Mouse (Mus musculus) brain, embryonic 14.5 days (tissue): Measurements from ENCODE around the gene Nprl2. TPM values are rescaled to one million over a fixed set of nuclear protein-coding genes. Genes with fewer than 3 reads are reported as not detected.

Experiments
- DNase-seq: peaks from one replicate; pipeline ENCODE4 v3.0.0-alpha.2; 2011; ENCODE audit warnings: low read depth
- CTCF ChIP-seq: fragments of 200-500 bp; IDR thresholded peaks from 2 replicates; pipeline ENCODE4 v1.5.1; 2012; ENCODE audit warnings: inconsistent platforms, mild to moderate bottlenecking, moderate library complexity, borderline replicate concordance; ENCODE audit not compliant: insufficient read depth, insufficient read length; ENCODE audit errors: extremely low read depth
- POLR2A ChIP-seq: fragments of 200-500 bp; IDR thresholded peaks from 2 replicates; pipeline ENCODE4 v1.6.1; 2012; ENCODE audit warnings: mild to moderate bottlenecking, inconsistent platforms, borderline replicate concordance; ENCODE audit not compliant: poor library complexity, insufficient read depth, insufficient read length, severe bottlenecking; ENCODE audit errors: extremely low read depth
- polyA plus RNA-seq: library from polyadenylated mRNA; depleted of rRNA; stranded (reverse); fragments of >200 nt; gene quantifications from 2 replicates; pipeline ENCODE4 v1.2.3, GENCODE M21; 2012; rRNA removed

Gene Nprl2
- 74.5 and 109 TPM in 2 replicates for polyA plus RNA-seq

DNA sequence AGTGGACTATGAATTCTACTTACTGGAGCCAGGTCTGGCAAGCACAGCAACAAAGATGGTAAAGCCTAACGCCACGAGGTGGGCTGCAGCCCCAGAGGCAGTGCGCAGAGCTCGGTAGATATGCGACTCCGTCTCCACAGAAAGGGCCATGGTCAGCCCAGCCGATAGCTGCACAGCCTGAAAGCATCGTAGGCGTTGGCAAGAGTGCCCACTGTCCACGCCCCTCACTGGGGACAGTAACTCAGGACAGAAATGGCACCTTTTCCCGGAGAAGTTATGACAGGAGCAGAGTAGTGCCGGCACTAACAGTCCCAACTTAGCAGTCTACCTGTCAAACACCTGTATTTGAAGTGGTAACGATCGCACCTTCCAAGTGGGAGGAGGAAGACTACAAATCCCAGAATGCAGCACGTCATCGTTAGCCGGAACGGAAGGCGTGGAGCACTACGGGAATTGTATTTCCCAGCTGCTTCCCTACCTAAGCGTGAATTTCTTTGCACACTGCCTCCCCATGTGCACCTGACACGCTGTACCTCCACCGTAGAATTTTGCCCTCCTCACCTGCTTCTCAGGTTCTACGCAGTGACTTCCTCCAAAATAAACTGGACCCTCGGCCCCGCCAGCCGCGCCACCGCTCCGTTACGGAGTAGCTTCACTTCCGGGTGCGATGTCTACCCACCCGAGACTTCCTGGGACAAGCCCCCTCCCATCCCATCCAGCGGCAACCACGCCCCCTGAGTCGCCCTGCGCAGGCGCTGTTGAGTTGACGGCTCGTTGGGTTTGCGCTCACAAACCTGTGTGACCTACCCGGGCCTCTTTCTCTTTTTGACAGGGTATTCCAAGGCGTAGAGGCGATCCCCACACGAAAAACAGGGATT, at the start of gene Nprl2, which contains the start of gene Cyb561d2:
Gene Nprl2 (plus strand): TSS at position 753 of the 878 bp plus-strand sequence.
Gene Cyb561d2 (minus strand): TSS at position 720 of the 878 bp plus-strand sequence.
- TF ChIP-seq CTCF (no peak), POLR2A (peak; percentile 16; the same call in 1 of the 2 replicates)
- DNase-seq, result peak; percentile 98

DNA sequence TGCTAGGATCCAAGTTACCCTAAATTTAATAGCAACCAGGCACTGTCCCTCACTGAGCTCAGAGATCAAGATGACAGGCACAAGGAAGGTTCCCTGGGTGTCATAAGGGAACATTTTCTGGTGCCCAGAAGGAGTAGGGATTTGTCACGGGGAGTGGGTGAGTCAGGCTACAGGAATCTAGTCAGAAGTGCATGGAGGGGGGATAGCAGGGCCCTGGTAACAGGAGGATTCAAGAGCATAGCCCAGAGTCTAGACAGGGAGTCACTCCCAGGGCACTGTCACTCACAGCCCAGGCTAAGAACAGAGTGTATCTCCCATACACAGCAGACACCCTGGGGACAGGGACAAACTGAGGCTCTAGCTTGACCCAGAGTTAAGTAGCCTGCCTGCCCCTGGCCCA, 48.5 kb upstream of the Nprl2 start:
- TF ChIP-seq POLR2A, result no peak
- TF ChIP-seq CTCF, result no peak
- no peak for DNase-seq

DNA sequence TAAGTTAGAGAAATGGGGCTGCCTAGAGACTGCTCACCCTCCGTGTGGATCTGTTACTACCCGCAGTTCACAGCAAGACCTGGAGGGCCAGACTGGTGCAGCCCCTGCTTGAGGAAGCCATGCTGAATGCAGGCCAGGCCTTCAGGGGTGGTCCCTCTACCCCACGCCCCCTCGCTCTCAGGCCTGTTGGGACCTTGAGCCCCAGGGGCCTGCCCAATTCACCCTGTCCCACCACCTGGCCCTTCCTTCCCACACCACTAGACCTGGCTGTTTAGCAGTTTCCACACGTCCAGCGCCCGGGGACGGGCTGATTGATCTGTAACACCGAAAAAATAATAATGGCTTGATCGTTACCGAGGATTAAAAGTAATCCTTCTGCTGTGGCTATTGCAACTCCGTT, 47.8 kb upstream of the Nprl2 start:
- DNase-seq, result no peak
- TF ChIP-seq POLR2A (no peak), CTCF (no peak)

DNA sequence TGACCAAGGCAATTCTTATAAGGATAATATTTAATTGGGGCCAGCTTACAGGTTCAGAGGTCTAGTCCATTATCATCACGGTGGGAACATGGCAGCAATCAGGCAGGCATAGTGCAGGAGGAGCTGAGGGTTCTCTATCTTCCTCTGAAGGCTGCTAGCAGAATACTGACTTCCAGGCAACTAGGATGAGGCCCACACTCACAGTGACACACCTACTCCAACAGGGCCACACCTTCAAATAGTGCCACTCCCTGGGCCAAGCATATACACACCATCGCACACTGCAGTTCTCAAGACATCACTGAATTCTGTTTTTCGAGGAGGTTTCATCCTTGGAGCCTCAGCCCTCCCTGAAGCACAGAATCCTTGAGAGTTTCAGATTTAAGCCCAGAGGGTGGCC, 45.7 kb upstream of the Nprl2 start:
- TF ChIP-seq CTCF (no peak), POLR2A (no peak)
- DNase-seq, result no peak

DNA sequence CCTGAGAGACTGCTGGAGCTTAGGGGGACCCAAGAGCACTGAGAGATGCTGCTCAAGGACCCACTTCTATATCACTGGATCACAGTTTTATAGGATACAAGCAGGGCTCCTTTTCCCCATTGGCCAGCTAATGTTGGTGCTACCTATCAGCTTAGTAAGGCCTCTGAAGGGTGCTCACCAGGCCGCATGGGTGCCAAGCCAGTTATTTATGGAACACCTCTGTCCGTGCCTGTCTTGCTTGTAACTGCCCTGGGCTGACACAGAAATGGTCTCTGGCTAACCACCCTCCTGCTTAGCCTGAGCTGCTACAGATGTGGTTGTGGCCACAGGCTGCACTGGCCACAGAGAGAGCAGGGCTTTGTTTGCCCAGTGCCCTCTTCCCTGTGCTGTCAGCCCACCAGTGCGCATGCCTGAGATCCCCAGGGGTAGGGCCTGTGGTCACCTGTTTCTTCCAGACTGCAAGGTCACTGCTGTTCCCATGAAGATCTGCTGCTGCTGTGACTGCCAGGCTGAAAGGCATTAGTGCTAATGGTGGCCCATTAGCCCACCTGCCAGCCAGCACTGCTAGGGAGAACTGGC, 41.2 kb upstream of the Nprl2 start:
- no peak for DNase-seq
- TF ChIP-seq CTCF (no peak), POLR2A (no peak)

DNA sequence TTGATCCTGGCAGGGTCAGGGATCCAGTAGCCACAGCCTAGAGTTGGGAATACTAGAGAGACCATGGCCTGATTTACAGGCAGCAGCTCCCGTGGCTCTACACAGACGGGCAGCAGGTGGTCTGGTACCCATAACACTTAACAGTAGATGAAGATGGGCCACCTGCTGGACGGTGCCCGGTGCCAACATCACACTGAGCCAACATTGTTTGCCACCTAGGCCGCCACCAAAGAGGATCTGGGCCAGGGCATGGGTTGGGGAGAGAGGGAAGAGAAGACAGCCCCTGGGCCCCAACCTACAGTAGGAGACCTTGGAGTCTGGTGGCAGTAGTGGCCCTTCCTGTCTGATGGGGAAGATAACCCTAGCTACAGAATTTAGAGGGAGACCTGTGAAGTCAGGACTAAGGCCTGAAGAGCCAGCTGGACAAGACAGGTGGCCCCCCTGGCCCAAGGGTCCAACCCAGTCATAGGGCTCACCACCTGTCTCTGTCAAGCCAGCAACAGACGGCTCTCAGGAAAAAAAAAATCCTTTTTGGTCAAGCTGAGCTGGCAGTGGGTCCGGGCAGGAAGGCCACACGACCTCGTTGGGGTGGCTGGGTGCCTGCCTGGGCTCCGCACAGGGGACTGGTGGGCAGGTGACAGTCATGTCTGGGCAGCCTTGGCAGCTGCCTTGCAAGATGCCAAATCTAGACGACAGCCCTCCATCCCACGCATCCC, 39.7 kb upstream of the Nprl2 start:
- TF ChIP-seq POLR2A (no peak), CTCF (no peak)
- no peak for DNase-seq

DNA sequence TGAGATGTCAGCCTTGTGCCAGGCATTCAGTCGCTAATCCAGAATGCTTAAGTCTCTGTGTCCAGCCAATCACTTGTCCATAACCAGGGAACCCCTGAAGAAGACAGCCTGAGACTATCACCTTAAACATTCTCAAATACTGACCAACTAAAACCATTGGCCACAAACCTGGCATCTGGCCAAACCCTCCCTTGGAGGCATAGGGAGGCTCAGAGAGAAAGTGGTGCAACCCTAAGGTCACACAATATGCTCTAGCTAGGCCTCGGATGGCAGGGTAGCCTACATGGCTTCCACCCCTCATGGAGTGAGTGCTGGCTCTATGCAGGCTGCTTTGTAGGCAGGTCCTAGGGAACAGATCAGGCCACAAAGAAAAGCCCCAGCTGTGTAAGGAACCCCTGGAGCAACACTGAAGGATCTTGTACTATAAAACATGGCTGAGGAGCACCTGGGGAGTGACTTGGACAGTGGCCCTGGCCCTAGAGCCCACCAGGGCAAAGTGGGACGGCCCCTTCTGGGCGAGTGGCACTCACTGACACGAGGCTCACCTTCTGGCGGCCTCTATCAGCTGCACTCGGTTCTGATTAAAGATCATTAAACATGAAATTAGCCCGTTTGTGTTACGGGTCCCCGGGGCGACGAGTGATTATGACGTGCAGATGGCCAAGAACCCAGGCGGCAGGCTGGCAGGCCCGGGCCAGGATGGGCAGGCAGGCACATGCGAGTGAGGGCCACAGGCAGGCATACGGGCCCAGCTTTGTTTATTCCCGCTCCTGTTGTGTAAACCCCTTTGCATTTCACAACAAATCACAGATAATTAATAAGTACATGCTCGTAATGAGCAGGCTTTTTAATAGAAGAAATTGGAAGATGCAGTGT, 37.1 kb upstream of the Nprl2 start:
- no peak for TF ChIP-seq POLR2A
- no peak for TF ChIP-seq CTCF
- peak; percentile 80 for DNase-seq

DNA sequence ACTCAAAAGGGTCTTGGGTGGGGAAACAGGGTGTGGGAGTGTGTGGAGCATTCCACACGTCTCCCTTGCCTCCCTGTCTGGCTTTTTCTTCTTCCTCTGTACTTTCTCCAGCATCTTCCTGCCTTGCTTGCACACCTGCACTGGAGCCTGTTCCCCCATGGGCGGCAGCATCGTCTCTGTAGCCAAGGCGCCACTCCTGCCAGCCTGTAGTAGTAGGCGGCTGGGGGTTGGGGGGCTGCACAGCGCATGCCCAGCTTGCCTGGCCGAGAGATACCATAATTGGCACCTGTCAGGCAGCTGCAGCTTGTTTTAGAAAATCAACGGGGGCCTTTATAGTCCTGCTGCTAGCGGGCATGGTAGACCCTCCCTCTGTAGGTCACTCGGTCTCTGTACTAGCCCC, 33.8 kb upstream of the Nprl2 start:
- TF ChIP-seq CTCF (peak; percentile 21; the same call in 1 of the 2 replicates), POLR2A (no peak)
- peak; percentile 90 for DNase-seq

DNA sequence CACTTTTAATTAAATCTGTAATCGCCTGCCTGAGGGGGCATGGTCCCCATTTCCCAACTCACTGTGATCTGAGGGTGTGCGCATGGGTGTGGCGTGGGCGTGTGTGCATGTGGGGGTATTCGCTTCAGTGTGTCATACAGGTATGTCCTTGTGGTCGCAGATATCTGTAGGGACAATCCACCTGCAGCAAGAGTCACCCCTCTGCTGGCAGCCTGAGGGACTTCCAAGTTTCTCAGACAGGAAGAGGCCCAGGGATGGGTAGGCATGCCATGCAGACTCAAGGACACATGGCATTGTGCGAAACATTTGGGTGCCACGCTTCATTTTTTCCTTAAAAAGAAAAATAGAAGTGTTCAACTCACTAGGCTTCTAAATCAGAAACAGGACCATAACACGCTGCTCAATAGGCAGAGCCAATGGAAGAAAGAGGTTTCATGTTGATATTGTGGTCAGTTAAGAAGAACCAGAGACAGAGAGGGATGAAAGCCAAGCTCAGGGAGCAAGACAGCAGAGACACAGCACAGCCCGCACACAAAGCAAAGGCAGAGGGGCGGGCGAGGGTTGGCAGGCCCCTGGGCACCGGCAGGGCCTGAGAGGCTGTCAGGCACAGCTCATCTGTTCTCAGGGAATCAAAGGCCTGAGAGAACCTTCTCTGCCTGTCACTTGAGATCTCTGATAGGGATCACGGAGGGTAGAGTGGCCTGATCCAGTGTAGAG, 31.5 kb upstream of the Nprl2 start:
- no peak for TF ChIP-seq CTCF
- DNase-seq, result no peak

DNA sequence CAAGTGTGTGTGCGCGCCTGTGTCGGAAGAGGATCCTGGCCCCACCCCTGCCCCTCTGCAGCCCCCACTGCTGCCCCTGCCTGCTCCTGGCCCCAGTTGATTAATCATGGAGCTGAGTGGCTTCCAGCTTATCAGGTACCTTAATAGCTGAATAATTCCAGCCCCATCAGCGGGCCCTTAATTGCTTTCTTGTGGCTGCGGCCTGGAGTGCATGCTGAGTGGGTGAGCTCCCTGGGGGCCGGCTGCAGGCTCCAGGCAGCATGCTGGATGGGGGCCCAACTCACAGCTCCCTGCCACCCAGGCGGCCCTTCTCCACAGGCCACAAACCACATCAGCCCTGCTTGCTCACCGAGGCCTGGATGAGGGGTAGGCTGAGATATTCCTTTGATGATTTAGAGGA, 30.6 kb upstream of the Nprl2 start:
- peak; percentile 74 for DNase-seq
- no peak for TF ChIP-seq POLR2A
- TF ChIP-seq CTCF, result no peak

DNA sequence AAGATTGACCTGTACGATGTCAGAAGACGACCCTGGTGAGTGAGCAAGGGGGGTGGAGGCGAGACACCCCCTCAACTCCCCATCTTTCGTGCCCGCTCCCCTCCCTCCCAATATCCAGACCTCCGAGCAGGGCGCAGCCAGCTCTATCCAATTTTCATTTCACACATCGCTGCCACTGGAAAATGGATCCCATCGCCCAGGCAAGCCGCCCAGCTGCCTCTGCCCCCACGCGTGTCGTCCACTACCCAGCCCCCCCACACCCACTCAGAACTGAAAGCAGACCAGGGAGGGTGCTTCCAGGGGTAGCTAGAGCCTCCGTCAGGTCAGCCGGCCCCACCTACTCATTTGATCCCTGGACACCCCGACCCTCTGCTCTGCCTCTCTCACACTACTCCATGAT, 29.7 kb upstream of the Nprl2 start:
- no peak for TF ChIP-seq POLR2A
- no peak for TF ChIP-seq CTCF
- DNase-seq, result no peak
